Mouse (Mus musculus) limb, embryonic 14.5 days (tissue): Measurements from ENCODE around the gene Gtf2f1. TPM values are rescaled to one million over a fixed set of nuclear protein-coding genes. Genes with fewer than 3 reads are reported as not detected.

Experiments used
- ATAC-seq: fragments of 200-750 bp; cut with Nextera tagmentation; 2 replicates; pipeline ENCODE4 v1.8.0; 2017; ENCODE audit warnings: low read depth, moderate number of reproducible peaks, moderate TSS enrichment; ENCODE audit not compliant: low FRiP score
- DNase-seq: peaks from one replicate; pipeline ENCODE4 v3.0.0-alpha.2; 2015; ENCODE audit warnings: low spot score
- H3K27ac ChIP-seq: fragments of 300-500 bp; sonication (generic); replicated peaks from 2 replicates; pipeline ENCODE4 v1.5.1; 2014; ENCODE audit warnings: low read depth, mild to moderate bottlenecking, low read length, moderate library complexity, mixed read lengths
- H3K27me3 ChIP-seq: fragments of 300-500 bp; sonication (generic); 2 replicates; pipeline ENCODE4 v1.6.1; 2014; ENCODE audit warnings: low read length, mixed read lengths; ENCODE audit not compliant: control insufficient read depth, insufficient read depth
- H3K36me3 ChIP-seq: fragments of 300-500 bp; sonication (generic); 2 replicates; pipeline ENCODE4 v1.6.1; 2014; ENCODE audit warnings: mild to moderate bottlenecking, low read length, moderate library complexity, mixed read lengths; ENCODE audit not compliant: control insufficient read depth, insufficient read depth
- H3K4me1 ChIP-seq: fragments of 300-500 bp; sonication (generic); 2 replicates; pipeline ENCODE4 v1.6.1; 2014; ENCODE audit warnings: antibody characterized with exemption, low read length, mixed read lengths; ENCODE audit not compliant: control insufficient read depth, insufficient read depth
- H3K4me2 ChIP-seq: fragments of 300-500 bp; sonication (generic); replicated peaks from 2 replicates; pipeline ENCODE4 v1.6.1; 2014; ENCODE audit warnings: low read depth, mild to moderate bottlenecking, low read length, moderate library complexity; ENCODE audit not compliant: severe bottlenecking
- H3K4me3 ChIP-seq: fragments of 300-500 bp; sonication (generic); replicated peaks from 2 replicates; pipeline ENCODE4 v1.5.1; 2014; ENCODE audit warnings: low read length
- H3K9ac ChIP-seq: fragments of 300-500 bp; sonication (generic); 2 replicates; pipeline ENCODE4 v1.6.1; 2014; ENCODE audit warnings: mild to moderate bottlenecking, low read depth, low read length, moderate library complexity; ENCODE audit not compliant: severe bottlenecking
- H3K9me3 ChIP-seq: fragments of 300-500 bp; sonication (generic); 2 replicates; pipeline ENCODE4 v1.6.1; 2016; ENCODE audit warnings: low read length; ENCODE audit not compliant: control insufficient read depth
- POLR2A ChIP-seq: fragments of 200-500 bp; IDR thresholded peaks from 2 replicates; pipeline ENCODE4 v1.8.0; 2012; ENCODE audit warnings: inconsistent platforms, mild to moderate bottlenecking, moderate library complexity, borderline replicate concordance; ENCODE audit not compliant: insufficient read depth, insufficient read length; ENCODE audit errors: extremely low read depth
- WGBS: fragments of 180-500 bp; shearing (Covaris S2); extraction: QIAGEN DNeasy Blood & Tissue Kit; methylation state at CpG from one replicate; pipeline ENCODE4 v1.1.7; 2014; 5-methylcytosine and 5-hydroxymethylcytosine counted together
- polyA plus RNA-seq, 2 experiments: library from polyadenylated mRNA; depleted of rRNA in 1 of 2; stranded (reverse) in 1 of 2; unstranded in 1 of 2; fragments of >200 nt; fragmentation: Nextera tagmentation in 1 of 2; extraction: Ambion mirVana in 1 of 2; gene quantifications; 2 replicates each; pipeline versions ENCODE4 v1.2.1 to v1.2.3; 2012 to 2014

Gene Gtf2f1
- 37.4 and 68.5 TPM in 2 replicates for polyA plus RNA-seq (2012; rRNA removed)
- 54.1 and 60.1 TPM in 2 replicates for polyA plus RNA-seq (2014; fragmentation: Nextera tagmentation; extraction: Ambion mirVana)

GRCm38 (mm10) chr17:57011236-57012141 lies at the start of gene Gtf2f1, which contains the start of gene Gm17949:
Gene Gtf2f1, minus strand, starts transcription at chr17:57011288.
Gene Gm17949, plus strand, starts transcription at chr17:57011469.
- no peaks in the 10 kb centered on the region for H3K27me3 ChIP-seq
- no peaks in the 10 kb centered on the region for H3K9me3 ChIP-seq
- peak within 1 kb of the TSS; percentile 75 for H3K9ac ChIP-seq
- TF ChIP-seq POLR2A, result peak; percentile 100; the same call in 1 of the 2 replicates
- peak within 1 kb of the TSS; percentile 83 for H3K4me2 ChIP-seq
- under 1% methylated on average over 51 of the region's 51 CpGs for WGBS
- ATAC-seq, result peak; percentile 94
- peak within 1 kb of the TSS; percentile 75 for H3K4me3 ChIP-seq
- peaks cover 7% of the 10 kb centered on the region for H3K4me1 ChIP-seq
- peak; percentile 98 for DNase-seq
- peaks cover 25% of the 10 kb centered on the region for H3K36me3 ChIP-seq
- peak within 1 kb of the TSS; percentile 91 for H3K27ac ChIP-seq

- WGBS, result under 1% methylated on average over 44 of the region's 44 CpGs
- Histone ChIP-seq H3K4me1 (0 out of 2 replicates have a peak, but pooled peaks cover 10% of the 10 kb centered on the region), H3K4me3 (peak overlapping the region; percentile 77), H3K4me2 (peak overlapping the region; percentile 83), H3K9me3 (no peaks in the 10 kb centered on the region), H3K9ac (0 out of 2 replicates have a peak overlapping the region, but pooled peaks have one; percentile 22), H3K36me3 (no peaks in the 10 kb centered on the region), H3K27ac (no peak overlapping the region), H3K27me3 (peaks cover 33% of the 10 kb centered on the region)
- ATAC-seq (peak; percentile 93), DNase-seq (peak; percentile 96)
- no peak for TF ChIP-seq POLR2A
Observed at GRCm38 (mm10) chr17:57060231-57060801, 49.2 kb upstream of the Gtf2f1 start.

- peak within 1 kb of the TSS; percentile 70 for H3K9ac ChIP-seq
- peak within 1 kb of the TSS; percentile 77 for H3K4me3 ChIP-seq
- H3K27ac ChIP-seq, result no peak within 1 kb of the TSS
- peak within 1 kb of the TSS; percentile 83 for H3K4me2 ChIP-seq
- 0 out of 2 replicates have a peak, but pooled peaks cover 10% of the 10 kb centered on the region for H3K4me1 ChIP-seq
- no peak for TF ChIP-seq POLR2A
- peaks cover 27% of the 10 kb centered on the region for H3K27me3 ChIP-seq
- 1% methylated on average over 16 of the region's 45 CpGs for WGBS
- ATAC-seq (peak; percentile 83), DNase-seq (peak; percentile 80)
- no peaks in the 10 kb centered on the region for H3K9me3 ChIP-seq
- H3K36me3 ChIP-seq, result no peaks in the 10 kb centered on the region
Observed at GRCm38 (mm10) chr17:57059486-57059977, 48.4 kb upstream of the Gtf2f1 start, which contains the start of gene Slc25a23. Gene Slc25a23, minus strand, starts transcription at chr17:57059863.

DNA sequence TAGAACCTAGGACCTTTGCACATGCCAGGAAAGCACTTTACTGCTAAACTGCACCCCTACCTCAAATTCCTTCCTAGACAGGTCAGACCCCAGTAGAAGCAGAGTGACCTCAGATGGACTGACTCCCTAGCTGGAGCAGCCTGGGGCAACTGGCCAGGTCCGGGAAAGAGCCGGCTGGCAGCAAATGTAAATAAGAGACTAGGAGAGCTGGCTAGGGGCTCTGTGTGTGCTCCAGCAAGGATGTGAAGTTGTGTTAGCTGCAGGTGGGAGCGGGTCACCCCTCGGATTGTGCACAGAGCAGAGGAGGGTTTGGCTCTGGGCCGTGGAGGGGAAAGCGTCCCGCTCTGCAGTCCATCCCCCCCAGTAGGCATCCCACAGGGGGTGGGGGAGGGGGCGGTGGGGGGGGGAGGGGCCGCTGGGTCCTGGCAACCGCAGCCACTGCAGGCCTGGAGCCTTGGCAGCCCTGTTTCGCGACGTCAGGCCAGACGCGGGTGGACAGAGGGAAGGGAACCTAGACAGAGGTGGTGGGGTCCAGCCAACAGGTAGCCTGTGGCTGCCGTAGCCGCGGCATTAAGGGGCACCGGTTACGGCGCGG lies 47.9 kb upstream of the Gtf2f1 start, which contains the start of gene Crb3:
Gene Crb3, plus strand, starts transcription at position 215 of the 595 bp plus-strand sequence.
- DNase-seq, result no peak
- no peak for ATAC-seq
- H3K36me3 ChIP-seq, result no peaks in the 10 kb centered on the region
- no peak for TF ChIP-seq POLR2A
- H3K27me3 ChIP-seq, result peaks cover 27% of the 10 kb centered on the region
- no peak within 1 kb of the TSS for H3K27ac ChIP-seq
- peak within 1 kb of the TSS; percentile 77 for H3K4me3 ChIP-seq
- 0 out of 2 replicates have a peak, but pooled peaks cover 10% of the 10 kb centered on the region for H3K4me1 ChIP-seq
- H3K9me3 ChIP-seq, result no peaks in the 10 kb centered on the region
- 2% methylated on average over 3 of the region's 22 CpGs for WGBS
- H3K4me2 ChIP-seq, result peak within 1 kb of the TSS; percentile 83
- peak within 1 kb of the TSS; percentile 70 for H3K9ac ChIP-seq
